Mouse (Mus musculus): ENCODE measurements around the gene Olfr922. TPM values are rescaled to one million over a fixed set of nuclear protein-coding genes. Genes with fewer than 3 reads are reported as not detected.

The Olfr922 gene
- polyA plus RNA-seq, 1 experiment: not detected

DNA sequence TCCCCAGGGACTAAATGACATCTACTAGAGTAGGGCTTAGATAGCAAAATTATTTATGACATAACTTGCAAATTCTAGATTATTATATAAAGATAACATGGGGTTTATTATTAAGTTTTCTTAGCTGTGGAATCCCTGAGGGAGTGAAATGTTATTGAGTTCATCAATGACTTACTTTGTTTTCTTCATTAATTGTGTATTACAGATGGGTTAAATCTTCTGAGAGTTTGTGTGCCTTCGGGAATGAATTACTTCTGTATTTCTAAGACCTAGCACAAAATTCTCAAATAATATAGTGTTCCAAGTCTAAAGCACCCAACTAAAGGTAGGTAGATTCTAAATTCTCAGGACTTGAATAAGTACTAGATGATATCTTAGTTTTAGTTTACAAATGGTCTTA, 29.7 kb downstream of the Olfr922 start, which contains the start of gene Olfr924:
Gene Olfr924, plus strand, starts transcription at position 301 of the 400 bp plus-strand sequence.
- TF ChIP-seq POLR2A (IDR thresholded peaks at IDR 0.05; ENCODE audit: low read depth, low read length) (no peak), CTCF (IDR thresholded peaks at IDR 0.05; ENCODE audit: extremely low read depth, insufficient read length, insufficient replicate concordance, low read depth, low read length) (no peak)
- Histone ChIP-seq H3K36me3 (ENCODE audit: control insufficient read depth, insufficient read depth, low read length) (no peaks in the 10 kb centered on the region), H3K4me1 (ENCODE audit: control insufficient read depth, insufficient read depth, insufficient read length, low read length) (no peaks in the 10 kb centered on the region), H3K27me3 (ENCODE audit: control insufficient read depth, insufficient read depth, low read length) (no peaks in the 10 kb centered on the region), H3K27ac (ENCODE audit: insufficient read depth, low read depth, low read length) (no peak within 1 kb of the TSS), H3K4me3 (ENCODE audit: low read depth, low read length) (no peak within 1 kb of the TSS)
- WGBS: 82% methylated on average over 1 of the region's 1 CpGs

DNA sequence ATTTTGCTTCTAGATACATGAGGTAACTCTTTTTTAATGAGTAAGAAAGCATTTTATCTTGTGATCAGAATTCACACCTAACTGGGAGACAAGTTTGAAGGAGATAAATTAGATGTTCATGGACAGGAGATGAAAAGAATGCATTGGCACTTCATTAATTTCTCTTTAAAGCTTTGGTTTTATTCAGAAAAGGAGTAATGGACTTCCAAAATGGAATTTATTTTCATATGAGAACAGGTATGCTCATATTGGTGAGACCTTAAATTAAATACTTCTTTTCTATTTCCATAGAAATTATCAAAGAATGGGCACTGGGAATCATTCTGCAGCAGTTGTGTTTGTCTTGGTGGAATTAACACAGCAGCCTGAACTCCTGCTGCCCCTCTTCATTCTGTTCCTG, 40.3 kb downstream of the Olfr922 start, which contains the start of gene Olfr26:
Gene Olfr26, plus strand, starts transcription at position 301 of the 400 bp plus-strand sequence.
- Histone ChIP-seq H3K4me3 (ENCODE audit: low read depth, low read length) (no peak within 1 kb of the TSS), H3K27ac (ENCODE audit: insufficient read depth, low read depth, low read length) (no peak within 1 kb of the TSS), H3K27me3 (ENCODE audit: control insufficient read depth, insufficient read depth, low read length) (no peaks in the 10 kb centered on the region), H3K36me3 (ENCODE audit: control insufficient read depth, insufficient read depth, low read length) (no peaks in the 10 kb centered on the region), H3K4me1 (ENCODE audit: control insufficient read depth, insufficient read depth, insufficient read length, low read length) (no peaks in the 10 kb centered on the region)
- no peak for TF ChIP-seq CTCF (IDR thresholded peaks at IDR 0.05; ENCODE audit: extremely low read depth, insufficient read length, insufficient replicate concordance, low read depth, low read length)
- no peak for TF ChIP-seq POLR2A (IDR thresholded peaks at IDR 0.05; ENCODE audit: low read depth, low read length)

Other genes starting within 250 kb of the Olfr922 start
- not detected in 2 replicates for gene Olfr912, start 234.4 kb upstream of the Olfr922 start, polyA plus RNA-seq (2012; rRNA removed)
- gene Olfr913, start 221.9 kb upstream of the Olfr922 start, polyA plus RNA-seq (2012; rRNA removed): not detected in 2 replicates
- not detected in 2 replicates for gene Olfr914, start 209.5 kb upstream of the Olfr922 start, polyA plus RNA-seq (2012; rRNA removed)
- gene Olfr916, start 154.7 kb upstream of the Olfr922 start, polyA plus RNA-seq (2012; rRNA removed): not detected in 2 replicates
- gene Olfr917, start 148.8 kb upstream of the Olfr922 start, polyA plus RNA-seq (2012; rRNA removed): not detected in 2 replicates
- gene Olfr918, start 140.0 kb upstream of the Olfr922 start, polyA plus RNA-seq (2012; rRNA removed): not detected in 2 replicates
- gene Olfr919, start 110.9 kb upstream of the Olfr922 start, polyA plus RNA-seq (2012; rRNA removed): not detected in 2 replicates
- 2.9 and 6.3 TPM in 2 replicates for gene Vwa5a, start 96.3 kb upstream of the Olfr922 start, polyA plus RNA-seq (2012; rRNA removed)
- gene Olfr920, start 62.3 kb upstream of the Olfr922 start, polyA plus RNA-seq (2012; rRNA removed): 0.04 TPM in 1 of 2 replicates, not detected in the other
- not detected in 2 replicates for gene Olfr921, start 41.5 kb upstream of the Olfr922 start, polyA plus RNA-seq (2012; rRNA removed)
- gene Olfr923, start 11.9 kb downstream of the Olfr922 start, polyA plus RNA-seq (2012; rRNA removed): not detected in 2 replicates
- not detected in 2 replicates for gene Olfr924, start 29.8 kb downstream of the Olfr922 start, polyA plus RNA-seq (2012; rRNA removed)
- gene Olfr26, start 40.4 kb downstream of the Olfr922 start, polyA plus RNA-seq (2012; rRNA removed): not detected in 2 replicates
- gene Olfr926, start 62.5 kb downstream of the Olfr922 start, polyA plus RNA-seq (2012; rRNA removed): not detected in 2 replicates
- not detected in 2 replicates for gene Olfr930, start 115.2 kb downstream of the Olfr922 start, polyA plus RNA-seq (2012; rRNA removed)
- not detected in 2 replicates for gene Olfr933, start 157.7 kb downstream of the Olfr922 start, polyA plus RNA-seq (2012; rRNA removed)
- not detected in 2 replicates for gene Olfr934, start 173.7 kb downstream of the Olfr922 start, polyA plus RNA-seq (2012; rRNA removed)
- gene Olfr935, start 185.1 kb downstream of the Olfr922 start, polyA plus RNA-seq (2012; rRNA removed): not detected in 2 replicates
- not detected in 2 replicates for gene Olfr146, start 208.8 kb downstream of the Olfr922 start, polyA plus RNA-seq (2012; rRNA removed)